Mouse (Mus musculus): ENCODE measurements at regions not wholly inside any gene's neighbourhood (a gene's known extent, or its start where the extent isn't known, plus 50 kb on each side); places are given as distances from the start of the nearest gene placed in this dataset.

GRCm38 (mm10) chr8:26590591-26591212, 386.4 kb upstream of the Zfp703 start:
- H3K9me3 ChIP-seq (ENCODE audit: control insufficient read depth, low read depth, low read length) = no peaks in the 10 kb centered on the region
- 77% methylated on average over 2 of the region's 2 CpGs for WGBS
- no peaks in the 10 kb centered on the region for H3K27me3 ChIP-seq (ENCODE audit: control insufficient read depth, insufficient read depth, low read length)
- ATAC-seq (ENCODE audit: insufficient number of reproducible peaks, insufficient read depth, low FRiP score, low read depth) = no peak
- no peak overlapping the region for H3K4me3 ChIP-seq (ENCODE audit: low read depth, low read length)
- no peak overlapping the region for H3K9ac ChIP-seq (replicated peaks; ENCODE audit: low read depth, low read length)
- H3K36me3 ChIP-seq (ENCODE audit: control insufficient read depth, insufficient read depth, low read length) = no peaks in the 10 kb centered on the region
- H3K27ac ChIP-seq (ENCODE audit: low read length) = no peak overlapping the region
- no peak overlapping the region for H3K4me2 ChIP-seq (replicated peaks; ENCODE audit: low read depth, low read length)
- 0 out of 2 replicates have a peak, but pooled peaks cover 4% of the 10 kb centered on the region for H3K4me1 ChIP-seq (ENCODE audit: control insufficient read depth, insufficient read depth, low read length)

- Histone ChIP-seq H3K4me2 (replicated peaks; ENCODE audit: low read depth, low read length) (no peak overlapping the region), H3K9me3 (ENCODE audit: control insufficient read depth, low read depth, low read length) (no peaks in the 10 kb centered on the region), H3K4me1 (ENCODE audit: control insufficient read depth, insufficient read depth, low read length) (0 out of 2 replicates have a peak, but pooled peaks cover 4% of the 10 kb centered on the region), H3K27ac (ENCODE audit: low read length) (no peak overlapping the region), H3K4me3 (ENCODE audit: low read depth, low read length) (no peak overlapping the region), H3K9ac (replicated peaks; ENCODE audit: low read depth, low read length) (no peak overlapping the region), H3K36me3 (ENCODE audit: control insufficient read depth, insufficient read depth, low read length) (no peaks in the 10 kb centered on the region), H3K27me3 (ENCODE audit: control insufficient read depth, insufficient read depth, low read length) (no peaks in the 10 kb centered on the region)
- no peak for ATAC-seq (ENCODE audit: insufficient number of reproducible peaks, insufficient read depth, low FRiP score, low read depth)
- WGBS = 76% methylated on average over 3 of the region's 3 CpGs
Observed at GRCm38 (mm10) chr8:26591266-26591665, 385.9 kb upstream of the Zfp703 start.

GRCm38 (mm10) chr8:26593536-26594368, 383.4 kb upstream of the Zfp703 start:
- Histone ChIP-seq H3K27me3 (ENCODE audit: control insufficient read depth, insufficient read depth, low read length) (no peaks in the 10 kb centered on the region), H3K9me3 (ENCODE audit: control insufficient read depth, low read depth, low read length) (no peaks in the 10 kb centered on the region), H3K27ac (ENCODE audit: low read length) (no peak overlapping the region), H3K4me1 (ENCODE audit: control insufficient read depth, insufficient read depth, low read length) (0 out of 2 replicates have a peak, but pooled peaks cover 4% of the 10 kb centered on the region), H3K4me3 (ENCODE audit: low read depth, low read length) (no peak overlapping the region), H3K4me2 (replicated peaks; ENCODE audit: low read depth, low read length) (no peak overlapping the region), H3K36me3 (ENCODE audit: control insufficient read depth, insufficient read depth, low read length) (no peaks in the 10 kb centered on the region), H3K9ac (replicated peaks; ENCODE audit: low read depth, low read length) (no peak overlapping the region)
- no peak for ATAC-seq (ENCODE audit: insufficient number of reproducible peaks, insufficient read depth, low FRiP score, low read depth)
- 33% methylated on average over 5 of the region's 5 CpGs for WGBS

DNA sequence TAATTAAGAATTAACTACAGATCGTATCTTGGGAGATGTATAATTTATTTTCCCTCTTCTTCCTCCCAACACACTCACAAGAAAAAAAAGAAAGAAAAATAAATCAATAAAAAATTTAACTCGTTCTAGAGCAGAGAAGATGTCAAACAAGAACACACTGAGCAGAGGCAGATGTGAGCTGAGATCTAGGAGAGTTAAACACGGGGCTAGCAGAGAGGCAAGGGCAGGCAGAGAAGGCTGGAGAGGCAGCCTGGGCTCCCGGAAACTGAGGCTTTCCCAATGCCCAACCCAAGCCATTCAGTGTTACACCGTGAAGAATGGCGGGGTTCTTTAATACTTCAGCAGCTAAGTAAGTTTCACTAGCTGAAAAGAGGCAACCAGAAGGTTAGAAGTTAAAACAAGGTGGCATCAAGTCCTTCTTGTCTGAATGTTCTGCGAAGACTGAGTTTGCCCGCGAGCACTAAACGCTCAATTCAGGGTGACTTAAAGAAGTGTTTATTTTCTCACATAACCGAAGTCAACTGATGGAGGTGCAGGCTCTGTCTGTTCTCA, 382.7 kb upstream of the Zfp703 start:
- Histone ChIP-seq H3K4me1 (ENCODE audit: control insufficient read depth, insufficient read depth, low read length) (0 out of 2 replicates have a peak, but pooled peaks cover 4% of the 10 kb centered on the region), H3K27me3 (ENCODE audit: control insufficient read depth, insufficient read depth, low read length) (no peaks in the 10 kb centered on the region), H3K27ac (ENCODE audit: low read length) (no peak overlapping the region), H3K36me3 (ENCODE audit: control insufficient read depth, insufficient read depth, low read length) (no peaks in the 10 kb centered on the region), H3K4me2 (replicated peaks; ENCODE audit: low read depth, low read length) (no peak overlapping the region), H3K9me3 (ENCODE audit: control insufficient read depth, low read depth, low read length) (no peaks in the 10 kb centered on the region), H3K9ac (replicated peaks; ENCODE audit: low read depth, low read length) (no peak overlapping the region), H3K4me3 (ENCODE audit: low read depth, low read length) (no peak overlapping the region)
- 38% methylated on average over 11 of the region's 11 CpGs for WGBS
- no peak for ATAC-seq (ENCODE audit: insufficient number of reproducible peaks, insufficient read depth, low FRiP score, low read depth)

DNA sequence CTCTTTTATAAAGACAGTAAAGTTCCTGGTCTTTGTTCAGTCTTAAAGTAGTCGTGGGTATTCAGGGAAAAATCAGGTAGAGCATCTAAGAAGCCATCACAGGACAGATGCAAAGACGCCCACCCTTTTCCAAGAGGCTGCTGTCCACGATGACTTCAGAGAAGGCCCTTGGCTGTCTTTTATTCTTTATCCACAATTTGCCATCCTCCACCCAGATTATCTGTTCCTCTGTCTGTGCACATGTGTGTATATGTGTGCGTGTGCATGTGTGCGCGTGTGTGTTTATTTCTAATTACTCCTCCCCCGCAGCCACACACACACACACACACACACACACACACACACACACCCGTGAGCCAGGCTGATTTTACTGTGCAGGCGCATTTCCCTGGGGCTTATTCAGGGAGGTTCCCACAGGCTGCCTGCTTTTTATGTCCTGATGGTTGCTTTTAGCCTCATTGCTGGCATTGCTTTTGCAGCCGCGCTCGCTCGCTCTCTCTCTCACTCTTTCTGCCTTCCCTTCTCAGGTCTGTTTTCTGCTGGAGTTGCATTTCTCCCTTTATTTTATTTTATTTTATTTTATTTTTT, 381.6 kb upstream of the Zfp703 start:
- Histone ChIP-seq H3K4me3 (ENCODE audit: low read depth, low read length) (no peak overlapping the region), H3K4me1 (ENCODE audit: control insufficient read depth, insufficient read depth, low read length) (0 out of 2 replicates have a peak, but pooled peaks cover 4% of the 10 kb centered on the region), H3K27ac (ENCODE audit: low read length) (no peak overlapping the region), H3K36me3 (ENCODE audit: control insufficient read depth, insufficient read depth, low read length) (no peaks in the 10 kb centered on the region), H3K9ac (replicated peaks; ENCODE audit: low read depth, low read length) (no peak overlapping the region), H3K9me3 (ENCODE audit: control insufficient read depth, low read depth, low read length) (no peaks in the 10 kb centered on the region), H3K27me3 (ENCODE audit: control insufficient read depth, insufficient read depth, low read length) (no peaks in the 10 kb centered on the region), H3K4me2 (replicated peaks; ENCODE audit: low read depth, low read length) (no peak overlapping the region)
- ATAC-seq (ENCODE audit: insufficient number of reproducible peaks, insufficient read depth, low FRiP score, low read depth) = no peak
- WGBS = 77% methylated on average over 13 of the region's 13 CpGs

DNA sequence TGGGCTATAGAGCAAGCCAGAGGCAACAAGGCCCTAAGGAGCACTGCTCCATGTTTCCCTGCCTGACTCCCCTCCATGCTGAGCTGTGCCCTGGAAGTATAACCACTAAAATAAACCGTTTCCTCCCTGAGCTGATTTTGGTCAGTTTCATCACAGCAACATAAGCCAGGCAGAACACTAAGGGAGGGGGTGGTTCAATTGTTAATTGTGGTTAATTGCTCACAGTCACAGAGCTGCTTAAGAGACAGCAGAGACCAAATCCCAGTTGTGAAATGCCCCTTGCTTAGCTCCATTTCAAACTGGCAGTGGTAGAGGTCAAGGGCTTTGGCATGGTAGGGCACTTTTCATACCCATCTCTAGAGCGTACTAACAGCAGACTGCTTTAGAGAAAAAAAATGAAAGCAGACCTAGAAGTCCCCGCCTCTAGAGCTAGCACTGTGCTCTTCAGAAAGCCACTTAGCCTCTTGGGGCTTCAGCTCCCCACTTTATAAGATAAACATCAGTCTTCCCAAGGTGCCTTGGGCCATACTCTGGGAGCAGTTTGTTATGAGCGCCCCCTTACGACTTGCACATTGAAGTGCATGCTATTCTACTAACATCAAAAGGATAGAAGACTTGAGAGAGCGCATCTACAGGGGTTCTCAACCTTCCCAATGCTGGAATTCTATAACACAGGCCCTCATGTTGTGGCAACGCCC, 380.3 kb upstream of the Zfp703 start:
- Histone ChIP-seq H3K9me3 (ENCODE audit: control insufficient read depth, low read depth, low read length) (no peaks in the 10 kb centered on the region), H3K27ac (ENCODE audit: low read length) (no peak overlapping the region), H3K36me3 (ENCODE audit: control insufficient read depth, insufficient read depth, low read length) (no peaks in the 10 kb centered on the region), H3K4me2 (replicated peaks; ENCODE audit: low read depth, low read length) (no peak overlapping the region), H3K4me3 (ENCODE audit: low read depth, low read length) (no peak overlapping the region), H3K4me1 (ENCODE audit: control insufficient read depth, insufficient read depth, low read length) (0 out of 2 replicates have a peak, but pooled peaks cover 4% of the 10 kb centered on the region), H3K27me3 (ENCODE audit: control insufficient read depth, insufficient read depth, low read length) (no peaks in the 10 kb centered on the region), H3K9ac (replicated peaks; ENCODE audit: low read depth, low read length) (no peak overlapping the region)
- WGBS = 56% methylated on average over 7 of the region's 7 CpGs
- ATAC-seq (ENCODE audit: insufficient number of reproducible peaks, insufficient read depth, low FRiP score, low read depth) = no peak

GRCm38 (mm10) chr8:26598520-26598919, 378.6 kb upstream of the Zfp703 start:
- Histone ChIP-seq H3K9me3 (ENCODE audit: control insufficient read depth, low read depth, low read length) (no peaks in the 10 kb centered on the region), H3K4me2 (replicated peaks; ENCODE audit: low read depth, low read length) (no peak overlapping the region), H3K4me3 (ENCODE audit: low read depth, low read length) (no peak overlapping the region), H3K27ac (ENCODE audit: low read length) (no peak overlapping the region), H3K9ac (replicated peaks; ENCODE audit: low read depth, low read length) (no peak overlapping the region), H3K36me3 (ENCODE audit: control insufficient read depth, insufficient read depth, low read length) (no peaks in the 10 kb centered on the region), H3K4me1 (ENCODE audit: control insufficient read depth, insufficient read depth, low read length) (0 out of 2 replicates have a peak, but pooled peaks cover 3% of the 10 kb centered on the region), H3K27me3 (ENCODE audit: control insufficient read depth, insufficient read depth, low read length) (no peaks in the 10 kb centered on the region)
- WGBS = 85% methylated on average over 8 of the region's 8 CpGs
- ATAC-seq (ENCODE audit: insufficient number of reproducible peaks, insufficient read depth, low FRiP score, low read depth) = no peak

DNA sequence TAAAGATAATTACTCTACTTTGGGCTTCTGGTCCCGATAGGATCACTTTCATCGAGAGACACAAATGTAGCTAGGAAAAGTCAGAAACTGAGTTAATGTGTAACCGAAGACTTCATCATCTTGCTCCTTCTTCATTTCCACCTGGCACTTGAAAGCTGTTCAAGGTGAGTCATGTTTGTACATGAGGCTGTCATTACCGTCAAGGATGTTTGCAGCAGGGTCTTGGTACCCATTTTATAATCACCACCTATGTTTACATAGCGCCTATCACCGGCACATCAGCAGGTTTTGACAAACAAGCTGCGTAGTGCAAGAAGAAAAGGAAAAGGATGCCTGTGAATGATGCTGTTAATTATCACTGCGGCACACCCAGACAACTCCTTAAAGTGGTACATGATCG, 377.0 kb upstream of the Zfp703 start:
- ATAC-seq (ENCODE audit: insufficient number of reproducible peaks, insufficient read depth, low FRiP score, low read depth) = no peak
- no peak overlapping the region for H3K4me2 ChIP-seq (replicated peaks; ENCODE audit: low read depth, low read length)
- WGBS = 68% methylated on average over 9 of the region's 9 CpGs

More for the DNA sequence above, 377.0 kb upstream of the Zfp703 start:
- Histone ChIP-seq H3K27me3 (ENCODE audit: control insufficient read depth, insufficient read depth, low read length) (no peaks in the 10 kb centered on the region), H3K36me3 (ENCODE audit: control insufficient read depth, insufficient read depth, low read length) (no peaks in the 10 kb centered on the region), H3K4me3 (ENCODE audit: low read depth, low read length) (no peak overlapping the region), H3K27ac (ENCODE audit: low read length) (no peak overlapping the region), H3K9ac (replicated peaks; ENCODE audit: low read depth, low read length) (no peak overlapping the region), H3K9me3 (ENCODE audit: control insufficient read depth, low read depth, low read length) (no peaks in the 10 kb centered on the region), H3K4me1 (ENCODE audit: control insufficient read depth, insufficient read depth, low read length) (no peaks in the 10 kb centered on the region)

Data from stomach, embryonic 14.5 days (tissue).